Mouse (Mus musculus) forebrain, embryonic 14.5 days (tissue): ENCODE results near the gene Mog. TPM values are rescaled to one million over a fixed set of nuclear protein-coding genes. Genes with fewer than 3 reads are reported as not detected.
"Not testable (repeated sequence)": the region's sequence is repeated elsewhere in the genome, so short reads cannot be mapped to it uniquely, and the experiment has no call there.

Experiments
- ATAC-seq: fragments of 200-750 bp; cut with Nextera tagmentation; 2 replicates; pipeline ENCODE4 v1.8.0; 2017; ENCODE audit warnings: mild to moderate bottlenecking, moderate library complexity
- DNase-seq: peaks from one replicate; pipeline ENCODE4 v3.0.0-alpha.2; 2015; ENCODE audit warnings: low spot score
- H3K27ac ChIP-seq: fragments of 300-500 bp; sonication (generic); 2 replicates; pipeline ENCODE4 v1.5.1; 2014; ENCODE audit warnings: low read depth, mild to moderate bottlenecking, control low read depth, low read length, moderate library complexity
- H3K27me3 ChIP-seq: fragments of 300-500 bp; sonication (generic); replicated peaks from 2 replicates; pipeline ENCODE4 v1.6.1; 2014; ENCODE audit warnings: low read length, control low read depth, mixed read lengths; ENCODE audit not compliant: control insufficient read depth, insufficient read depth
- H3K36me3 ChIP-seq: fragments of 300-500 bp; sonication (generic); 2 replicates; pipeline ENCODE4 v1.6.1; 2014; ENCODE audit warnings: low read length, control low read depth; ENCODE audit not compliant: control insufficient read depth, insufficient read depth
- H3K4me1 ChIP-seq: fragments of 300-500 bp; sonication (generic); 2 replicates; pipeline ENCODE4 v1.6.1; 2014; ENCODE audit warnings: antibody characterized with exemption, low read length, control low read depth; ENCODE audit not compliant: control insufficient read depth, insufficient read depth
- H3K4me2 ChIP-seq: fragments of 300-500 bp; sonication (generic); 2 replicates; pipeline ENCODE4 v1.6.1; 2014; ENCODE audit warnings: mild to moderate bottlenecking, control low read depth, low read length
- H3K4me3 ChIP-seq: fragments of 300-500 bp; sonication (generic); 2 replicates; pipeline ENCODE4 v1.5.1; 2014; ENCODE audit warnings: low read depth, low read length, control low read depth
- H3K9ac ChIP-seq: fragments of 300-500 bp; sonication (generic); 2 replicates; pipeline ENCODE4 v1.6.1; 2014; ENCODE audit warnings: mild to moderate bottlenecking, low read length, control low read depth, moderate library complexity
- H3K9me3 ChIP-seq: fragments of 300-500 bp; sonication (generic); replicated peaks from 2 replicates; pipeline ENCODE4 v1.6.1; 2016; ENCODE audit warnings: low read length, control low read depth, mixed read lengths; ENCODE audit not compliant: control insufficient read depth
- WGBS: fragments of 180-500 bp; shearing (Covaris S2); extraction: QIAGEN DNeasy Blood & Tissue Kit; methylation state at CpG from one replicate; pipeline ENCODE4 v1.1.7; 2014; 5-methylcytosine and 5-hydroxymethylcytosine counted together
- polyA plus RNA-seq: library from polyadenylated mRNA; unstranded; fragments of >200 nt; fragmentation: Nextera tagmentation; extraction: Ambion mirVana; gene quantifications from 2 replicates; pipeline ENCODE4 v1.2.1, GENCODE M21; 2014

Gene Mog
- polyA plus RNA-seq, 1 experiment from 2014 or later: 0.98 TPM

GRCm38 (mm10) chr17:36992336-36993104 is 30.7 kb downstream of the Mog start:
- Histone ChIP-seq H3K9ac (no peak overlapping the region), H3K27me3 (peaks cover 17% of the 10 kb centered on the region), H3K4me3 (no peak overlapping the region), H3K4me2 (no peak overlapping the region), H3K27ac (no peak overlapping the region), H3K36me3 (no peaks in the 10 kb centered on the region), H3K9me3 (no peaks in the 10 kb centered on the region), H3K4me1 (no peaks in the 10 kb centered on the region)
- WGBS: 79% methylated on average over 3 of the region's 3 CpGs
- ATAC-seq (no peak), DNase-seq (no peak)

- not testable (repeated sequence) for H3K27ac ChIP-seq, H3K4me1 ChIP-seq, DNase-seq, H3K4me2 ChIP-seq, H3K9ac ChIP-seq, H3K9me3 ChIP-seq, H3K4me3 ChIP-seq, ATAC-seq, H3K36me3 ChIP-seq
- peaks cover 17% of the 10 kb centered on the region for H3K27me3 ChIP-seq
- WGBS: 91% methylated on average over 5 of the region's 6 CpGs
Measured at GRCm38 (mm10) chr17:36990630-36991029, 32.6 kb downstream of the Mog start.

- Histone ChIP-seq H3K36me3 (no peaks in the 10 kb centered on the region), H3K9ac (0 out of 2 replicates have a peak within 1 kb of the TSS, but pooled peaks have one; percentile 8), H3K4me1 (no peaks in the 10 kb centered on the region), H3K27ac (no peak within 1 kb of the TSS), H3K27me3 (peaks cover 17% of the 10 kb centered on the region), H3K4me2 (0 out of 2 replicates have a peak within 1 kb of the TSS, but pooled peaks have one; percentile 12), H3K9me3 (no peaks in the 10 kb centered on the region), H3K4me3 (no peak within 1 kb of the TSS)
- DNase-seq (no peak), ATAC-seq (no peak)
- 27% methylated on average over 5 of the region's 5 CpGs for WGBS
Measured at GRCm38 (mm10) chr17:36989437-36989836, 33.8 kb downstream of the Mog start, which contains the start of gene H2-M5. H2-M5 (minus strand) TSS chr17:36989537.

GRCm38 (mm10) chr17:36988475-36988874 is 34.7 kb downstream of the Mog start:
- no peak for DNase-seq
- Histone ChIP-seq H3K4me2 (0 out of 2 replicates have a peak overlapping the region, but pooled peaks have one; percentile 12), H3K27me3 (peaks cover 17% of the 10 kb centered on the region), H3K9me3 (no peaks in the 10 kb centered on the region), H3K36me3 (no peaks in the 10 kb centered on the region), H3K4me1 (no peaks in the 10 kb centered on the region), H3K27ac (no peak overlapping the region), H3K9ac (0 out of 2 replicates have a peak overlapping the region, but pooled peaks have one; percentile 8), H3K4me3 (no peak overlapping the region)
- no peak for ATAC-seq
- 8% methylated on average over 24 of the region's 24 CpGs for WGBS

GRCm38 (mm10) chr17:36982253-36983155 is 40.7 kb downstream of the Mog start:
- no peak for ATAC-seq
- Histone ChIP-seq H3K27ac (no peak overlapping the region), H3K4me1 (no peaks in the 10 kb centered on the region), H3K4me2 (no peak overlapping the region), H3K27me3 (no peaks in the 10 kb centered on the region), H3K4me3 (no peak overlapping the region), H3K9ac (no peak overlapping the region), H3K9me3 (no peaks in the 10 kb centered on the region), H3K36me3 (no peaks in the 10 kb centered on the region)
- WGBS: 41% methylated on average over 5 of the region's 5 CpGs
- DNase-seq: no peak

- Histone ChIP-seq H3K9me3 (no peaks in the 10 kb centered on the region), H3K4me1 (no peaks in the 10 kb centered on the region), H3K4me2 (no peak overlapping the region), H3K9ac (no peak overlapping the region), H3K36me3 (no peaks in the 10 kb centered on the region), H3K27me3 (no peaks in the 10 kb centered on the region), H3K27ac (no peak overlapping the region), H3K4me3 (no peak overlapping the region)
- WGBS: 9% methylated on average over 4 of the region's 4 CpGs
- DNase-seq (no peak), ATAC-seq (no peak)
Measured at GRCm38 (mm10) chr17:36981845-36982244, 41.4 kb downstream of the Mog start.

- 18% methylated on average over 18 of the region's 18 CpGs for WGBS
- Histone ChIP-seq H3K27ac (no peak within 1 kb of the TSS), H3K9ac (no peak within 1 kb of the TSS), H3K36me3 (no peaks in the 10 kb centered on the region), H3K27me3 (no peaks in the 10 kb centered on the region), H3K4me2 (no peak within 1 kb of the TSS), H3K4me1 (no peaks in the 10 kb centered on the region), H3K9me3 (no peaks in the 10 kb centered on the region), H3K4me3 (no peak within 1 kb of the TSS)
- ATAC-seq: no peak
- DNase-seq: no peak
Measured at GRCm38 (mm10) chr17:36981221-36981813, 41.9 kb downstream of the Mog start, which contains the start of gene 2410137M14Rik. 2410137M14Rik (minus strand) TSS chr17:36981237.

GRCm38 (mm10) chr17:36973271-36973787 is 49.9 kb downstream of the Mog start:
- no peaks in the 10 kb centered on the region for H3K4me1 ChIP-seq
- H3K36me3 ChIP-seq: no peaks in the 10 kb centered on the region
- no peak overlapping the region for H3K4me3 ChIP-seq
- H3K27me3 ChIP-seq: no peaks in the 10 kb centered on the region
- DNase-seq (no peak), ATAC-seq (no peak)
- no peak overlapping the region for H3K4me2 ChIP-seq
- no peak overlapping the region for H3K9ac ChIP-seq
- H3K9me3 ChIP-seq: no peaks in the 10 kb centered on the region
- no peak overlapping the region for H3K27ac ChIP-seq
- WGBS: 71% methylated on average over 8 of the region's 8 CpGs
